Mouse (Mus musculus) heart, embryonic 11.5 days (tissue): ENCODE measurements around the gene Lca5l. TPM values are rescaled to one million over a fixed set of nuclear protein-coding genes. Genes with fewer than 3 reads are reported as not detected.
A peak's percentile ranks its signal among the peaks of the same experiment; 100 is the strongest.

ENCODE experiments used
- ATAC-seq: fragments of 200-750 bp; cut with Nextera tagmentation; replicated peaks from 2 replicates; pipeline ENCODE4 v1.8.0; 2017; ENCODE audit warnings: moderate library complexity; ENCODE audit not compliant: insufficient number of reproducible peaks, low FRiP score, low TSS enrichment
- H3K27ac ChIP-seq: fragments of 300-500 bp; sonication (generic); 2 replicates; pipeline ENCODE4 v1.5.1; 2014; ENCODE audit warnings: mild to moderate bottlenecking, low read depth, low read length
- H3K27me3 ChIP-seq: fragments of 300-500 bp; sonication (generic); 2 replicates; pipeline ENCODE4 v1.6.1; 2014; ENCODE audit warnings: mild to moderate bottlenecking, low read length, mixed read lengths; ENCODE audit not compliant: control insufficient read depth, insufficient read depth
- H3K36me3 ChIP-seq: fragments of 300-500 bp; sonication (generic); 2 replicates; pipeline ENCODE4 v1.6.1; 2014; ENCODE audit warnings: mild to moderate bottlenecking, low read length, moderate library complexity, mixed read lengths; ENCODE audit not compliant: control insufficient read depth, insufficient read depth
- H3K4me1 ChIP-seq: fragments of 300-500 bp; sonication (generic); 2 replicates; pipeline ENCODE4 v1.6.1; 2014; ENCODE audit warnings: low read length; ENCODE audit not compliant: control insufficient read depth, insufficient read depth
- H3K4me2 ChIP-seq: fragments of 300-500 bp; sonication (generic); 2 replicates; pipeline ENCODE4 v1.6.1; 2014; ENCODE audit warnings: mild to moderate bottlenecking, moderate library complexity
- H3K4me3 ChIP-seq: fragments of 300-500 bp; sonication (generic); 2 replicates; pipeline ENCODE4 v1.5.1; 2014; ENCODE audit warnings: low read depth, low read length
- H3K9ac ChIP-seq: fragments of 300-500 bp; sonication (generic); 2 replicates; pipeline ENCODE4 v1.6.1; 2014; ENCODE audit warnings: mild to moderate bottlenecking, low read depth, low read length, moderate library complexity
- H3K9me3 ChIP-seq: fragments of 300-500 bp; sonication (generic); replicated peaks from 2 replicates; pipeline ENCODE4 v1.6.1; 2016; ENCODE audit warnings: low read length; ENCODE audit not compliant: control insufficient read depth
- WGBS: fragments of 180-500 bp; shearing (Covaris S2); extraction: QIAGEN DNeasy Blood & Tissue Kit; methylation state at CpG from one replicate; pipeline ENCODE4 v1.1.7; 2014; ENCODE audit not compliant: insufficient replicate concordance; 5-methylcytosine and 5-hydroxymethylcytosine counted together
- polyA plus RNA-seq: library from polyadenylated mRNA; unstranded; fragments of >200 nt; fragmentation: Nextera tagmentation; extraction: Ambion mirVana; gene quantifications from 2 replicates; pipeline ENCODE4 v1.2.1, GENCODE M21; 2014

The Lca5l gene
- polyA plus RNA-seq, 1 experiment from 2014 or later: 1.5 TPM

GRCm38 (mm10) chr16:96222452-96222851 is 30.4 kb upstream of the Lca5l start:
- H3K27me3 ChIP-seq: no peaks in the 10 kb centered on the region
- no peaks in the 10 kb centered on the region for H3K4me1 ChIP-seq
- ATAC-seq: no peak
- no peak overlapping the region for H3K4me3 ChIP-seq
- H3K9me3 ChIP-seq: no peaks in the 10 kb centered on the region
- no peak overlapping the region for H3K9ac ChIP-seq
- H3K4me2 ChIP-seq: no peak overlapping the region
- WGBS: 66% methylated on average over 1 of the region's 1 CpGs
- no peak overlapping the region for H3K27ac ChIP-seq
- H3K36me3 ChIP-seq: peaks cover 2% of the 10 kb centered on the region; the same call in 1 of the 2 replicates

DNA sequence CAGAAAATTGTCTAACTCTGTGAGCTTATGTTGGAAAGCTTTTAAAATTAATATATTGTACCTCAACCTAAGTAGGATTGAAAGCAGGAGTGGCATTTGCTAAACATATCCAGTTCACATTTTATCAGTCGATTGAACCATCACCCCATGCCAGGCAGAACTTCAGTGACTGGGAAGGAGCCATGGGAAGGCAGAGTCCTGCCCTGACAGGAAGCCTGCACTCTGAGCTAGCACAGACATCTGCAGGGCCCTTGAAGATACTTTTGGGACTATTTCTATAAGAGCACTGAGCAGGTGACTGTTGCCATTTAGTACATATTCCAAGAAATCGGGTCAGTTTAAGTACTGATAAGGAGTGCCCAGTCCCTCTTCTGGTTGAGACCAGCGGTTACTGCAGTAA is 29.9 kb upstream of the Lca5l start:
- H3K9ac ChIP-seq: no peak overlapping the region
- no peaks in the 10 kb centered on the region for H3K27me3 ChIP-seq
- H3K4me3 ChIP-seq: no peak overlapping the region
- no peak overlapping the region for H3K27ac ChIP-seq
- H3K4me1 ChIP-seq: no peaks in the 10 kb centered on the region
- H3K36me3 ChIP-seq: peaks cover under 1% of the 10 kb centered on the region; the same call in 1 of the 2 replicates
- ATAC-seq: no peak
- 67% methylated on average over 3 of the region's 3 CpGs for WGBS
- no peaks in the 10 kb centered on the region for H3K9me3 ChIP-seq
- H3K4me2 ChIP-seq: no peak overlapping the region

DNA sequence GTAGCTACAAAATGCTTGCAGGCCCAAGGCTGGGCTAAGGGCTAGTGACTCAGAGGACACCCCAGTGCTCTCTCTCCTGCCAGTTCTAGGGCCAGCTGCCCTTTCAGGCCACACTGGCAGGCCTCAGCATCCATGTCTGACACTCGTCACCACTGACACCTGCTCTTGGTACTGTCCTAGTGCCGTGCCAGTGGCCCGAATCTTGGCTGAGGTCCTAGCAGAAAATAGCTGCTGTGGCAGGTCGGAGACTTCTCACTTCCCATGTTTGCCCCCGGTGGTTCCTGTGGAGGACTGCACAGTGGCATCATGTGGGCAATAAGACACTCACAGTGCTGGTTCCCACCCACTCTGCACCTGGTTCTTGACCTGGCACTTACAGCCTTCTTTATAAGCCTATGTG is 29.4 kb upstream of the Lca5l start:
- no peak for ATAC-seq

GRCm38 (mm10) chr16:96213027-96213426 is 21.0 kb upstream of the Lca5l start:
- H3K36me3 ChIP-seq: no peaks in the 10 kb centered on the region; the same call in 1 of the 2 replicates
- no peaks in the 10 kb centered on the region for H3K27me3 ChIP-seq
- peak overlapping the region; percentile 90 for H3K27ac ChIP-seq
- H3K4me1 ChIP-seq: peaks cover 24% of the 10 kb centered on the region
- H3K9ac ChIP-seq: no peak overlapping the region
- no peak overlapping the region for H3K4me3 ChIP-seq
- no peaks in the 10 kb centered on the region for H3K9me3 ChIP-seq
- WGBS: 54% methylated on average over 4 of the region's 4 CpGs
- peak; percentile 69 for ATAC-seq
- no peak overlapping the region for H3K4me2 ChIP-seq

More for the DNA sequence above, 29.4 kb upstream of the Lca5l start:
- no peak overlapping the region for H3K4me3 ChIP-seq
- H3K9ac ChIP-seq: no peak overlapping the region
- H3K4me1 ChIP-seq: no peaks in the 10 kb centered on the region
- H3K9me3 ChIP-seq: no peaks in the 10 kb centered on the region
- WGBS: 58% methylated on average over 5 of the region's 5 CpGs
- H3K27me3 ChIP-seq: no peaks in the 10 kb centered on the region
- H3K27ac ChIP-seq: no peak overlapping the region
- H3K4me2 ChIP-seq: no peak overlapping the region
- H3K36me3 ChIP-seq: no peaks in the 10 kb centered on the region; the same call in 1 of the 2 replicates

- no peak overlapping the region; the same call in 1 of the 2 replicates for H3K9ac ChIP-seq
- 36% methylated on average over 7 of the region's 7 CpGs for WGBS
- no peak overlapping the region for H3K4me3 ChIP-seq
- no peak for ATAC-seq
- peak overlapping the region; percentile 90 for H3K27ac ChIP-seq
- no peaks in the 10 kb centered on the region for H3K27me3 ChIP-seq
- H3K4me2 ChIP-seq: no peak overlapping the region
- H3K9me3 ChIP-seq: no peaks in the 10 kb centered on the region
- H3K4me1 ChIP-seq: peaks cover 37% of the 10 kb centered on the region
- no peaks in the 10 kb centered on the region; the same call in 1 of the 2 replicates for H3K36me3 ChIP-seq
Observed at GRCm38 (mm10) chr16:96210856-96211255, 18.8 kb upstream of the Lca5l start.

GRCm38 (mm10) chr16:96209789-96210188 is 17.7 kb upstream of the Lca5l start:
- no peak overlapping the region for H3K9ac ChIP-seq
- H3K27ac ChIP-seq: peak overlapping the region; percentile 90
- H3K4me3 ChIP-seq: no peak overlapping the region
- no peak overlapping the region for H3K4me2 ChIP-seq
- H3K4me1 ChIP-seq: peaks cover 43% of the 10 kb centered on the region
- H3K27me3 ChIP-seq: no peaks in the 10 kb centered on the region
- no peak for ATAC-seq
- no peaks in the 10 kb centered on the region for H3K9me3 ChIP-seq
- WGBS: 55% methylated on average over 10 of the region's 10 CpGs
- H3K36me3 ChIP-seq: no peaks in the 10 kb centered on the region; the same call in 1 of the 2 replicates

- 40% methylated on average over 11 of the region's 11 CpGs for WGBS
- Histone ChIP-seq H3K4me1 (peaks cover 23% of the 10 kb centered on the region), H3K4me2 (peak overlapping the region; percentile 67), H3K9ac (peak overlapping the region; percentile 87), H3K27me3 (no peaks in the 10 kb centered on the region), H3K9me3 (no peaks in the 10 kb centered on the region), H3K36me3 (no peaks in the 10 kb centered on the region), H3K4me3 (peak overlapping the region; percentile 52), H3K27ac (peak overlapping the region; percentile 99)
- no peak for ATAC-seq
Observed at GRCm38 (mm10) chr16:96201485-96202232, 9.6 kb upstream of the Lca5l start.

GRCm38 (mm10) chr16:96200702-96201028 is 8.6 kb upstream of the Lca5l start:
- peak overlapping the region; percentile 87 for H3K9ac ChIP-seq
- no peaks in the 10 kb centered on the region for H3K9me3 ChIP-seq
- H3K36me3 ChIP-seq: no peaks in the 10 kb centered on the region
- H3K27ac ChIP-seq: peak overlapping the region; percentile 99
- H3K4me2 ChIP-seq: peak overlapping the region; percentile 67
- peak overlapping the region; percentile 52 for H3K4me3 ChIP-seq
- ATAC-seq: peak; percentile 51; the same call in 1 of the 2 replicates
- peaks cover 16% of the 10 kb centered on the region for H3K4me1 ChIP-seq
- 28% methylated on average over 9 of the region's 9 CpGs for WGBS
- no peaks in the 10 kb centered on the region for H3K27me3 ChIP-seq
